Mouse (Mus musculus) liver, postnatal 0 days (tissue): Measurements from ENCODE around the gene Mier3.
"Not testable (repeated sequence)": the region's sequence is repeated elsewhere in the genome, so short reads cannot be mapped to it uniquely, and the experiment has no call there.

ENCODE experiments used
- CTCF ChIP-seq: sonication (generic); IDR thresholded peaks from 2 replicates; pipeline ENCODE4 v1.5.1; 2016; ENCODE audit warnings: antibody characterized with exemption, low read depth
- EP300 ChIP-seq: IDR thresholded peaks from 2 replicates; pipeline ENCODE4 v1.6.1; 2016; ENCODE audit warnings: antibody characterized with exemption, low read depth, mild to moderate bottlenecking

GRCm38 (mm10) chr13:111703952-111704351, 23.2 kb downstream of the Mier3 start:
- not testable (repeated sequence) for TF ChIP-seq CTCF, EP300
